Mouse (Mus musculus): ENCODE results near the gene Gm13078.

Gene Gm13078

DNA sequence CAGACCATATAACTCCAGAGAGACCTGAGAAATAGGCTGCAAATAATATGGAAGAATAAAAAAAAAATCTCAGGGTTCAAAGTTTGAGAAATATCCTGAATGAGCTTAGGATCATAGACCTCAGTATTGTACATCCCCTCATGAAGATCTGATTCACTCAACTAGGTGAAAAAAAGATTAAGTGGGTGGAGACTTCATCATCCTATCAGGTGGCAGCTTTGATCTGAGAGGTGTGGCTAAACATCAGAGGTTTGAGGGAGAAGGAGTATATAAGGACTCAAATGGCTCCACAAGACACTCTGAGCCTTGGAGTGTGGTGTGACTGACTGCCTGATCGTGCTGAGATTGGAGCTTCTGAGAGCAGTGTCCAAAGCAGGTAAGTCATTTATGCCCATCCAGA is at the start of gene Gm13078:
TSS of gene Gm13078 (plus strand) at position 301 of the 400 bp plus-strand sequence.
- no peak for DNase-seq (ENCODE audit: low spot score)

DNA sequence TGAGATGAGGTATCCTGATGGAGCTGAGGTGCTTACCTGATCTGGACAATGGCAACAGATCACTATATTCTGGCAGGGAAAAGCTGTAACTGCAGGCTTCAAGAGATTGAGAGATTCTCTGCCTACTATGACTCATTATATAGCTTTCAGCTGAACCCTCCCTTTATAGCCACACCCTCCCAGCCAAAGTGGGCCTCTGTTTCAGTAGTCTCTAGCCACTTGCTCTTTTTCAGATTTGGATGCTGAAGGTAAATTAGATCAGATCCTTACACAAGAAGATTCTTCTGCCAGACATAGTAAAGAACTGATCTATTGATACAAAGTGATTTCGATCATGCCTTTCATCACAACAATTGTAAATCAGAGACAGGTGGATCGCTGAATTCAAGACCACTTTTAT is 16.6 kb upstream of the Gm13078 start, which contains the start of gene Gm13089:
TSS of gene Gm13089 (minus strand) at position 101 of the 400 bp plus-strand sequence.
- no peak for DNase-seq (ENCODE audit: low spot score)

Data from layer of hippocampus, adult 11-12 months (tissue).